Mouse (Mus musculus) G1E (cell line): ENCODE measurements at regions not wholly inside any gene's neighbourhood (a gene's known extent, or its start where the extent isn't known, plus 50 kb on each side); places are given as distances from the start of the nearest gene placed in this dataset.
"Not testable (repeated sequence)": the region's sequence is repeated elsewhere in the genome, so short reads cannot be mapped to it uniquely, and the experiment has no call there.

Source experiments
- CTCF ChIP-seq: IDR thresholded peaks from 2 replicates; pipeline ENCODE4 v1.5.1; 2012; ENCODE audit warnings: low read depth, low read length, inconsistent platforms, mixed read lengths
- TAL1 ChIP-seq: conservative IDR thresholded peaks from 2 replicates; pipeline ENCODE4 v1.6.1; 2012; ENCODE audit warnings: low read depth, low read length, inconsistent platforms, mixed read lengths

- TF ChIP-seq CTCF, TAL1: not testable (repeated sequence)
Observed at GRCm38 (mm10) chr12:112309096-112309495, 163.1 kb downstream of the Kif26a start.
